Mouse (Mus musculus) embryonic facial prominence, embryonic 10.5 days (tissue): ENCODE results near the gene Plcl1. TPM values are rescaled to one million over a fixed set of nuclear protein-coding genes. Genes with fewer than 3 reads are reported as not detected.

Experiments used
- DNase-seq: peaks from one replicate; pipeline ENCODE4 v3.0.0-alpha.2; 2017; ENCODE audit warnings: low spot score
- H3K27ac ChIP-seq: fragments of 300-500 bp; sonication (generic); replicated peaks from 2 replicates; pipeline ENCODE4 v1.5.1; 2016; ENCODE audit warnings: mild to moderate bottlenecking
- H3K27me3 ChIP-seq: fragments of 300-500 bp; sonication (generic); replicated peaks from 2 replicates; pipeline ENCODE4 v1.6.1; 2016; ENCODE audit warnings: low read depth, mild to moderate bottlenecking; ENCODE audit not compliant: poor library complexity, severe bottlenecking
- H3K36me3 ChIP-seq: fragments of 300-500 bp; sonication (generic); replicated peaks from 2 replicates; pipeline ENCODE4 v1.6.1; 2016; ENCODE audit warnings: mild to moderate bottlenecking, moderate library complexity
- H3K4me1 ChIP-seq: fragments of 300-500 bp; sonication (generic); 2 replicates; pipeline ENCODE4 v1.6.1; 2016
- H3K4me3 ChIP-seq: fragments of 300-500 bp; sonication (generic); 2 replicates; pipeline ENCODE4 v1.5.1; 2016; ENCODE audit warnings: mild to moderate bottlenecking, moderate library complexity
- H3K9me3 ChIP-seq: fragments of 300-500 bp; sonication (generic); 2 replicates; pipeline ENCODE4 v1.6.1; 2016; ENCODE audit warnings: mild to moderate bottlenecking
- WGBS: fragments of 180-500 bp; shearing (Covaris S2); methylation state at CpG from one replicate; pipeline ENCODE4 v1.1.7; 2016; 5-methylcytosine and 5-hydroxymethylcytosine counted together
- polyA plus RNA-seq: library from polyadenylated mRNA; unstranded; fragments of >200 nt; fragmentation: Nextera tagmentation; extraction: Ambion mirVana; gene quantifications from 2 replicates; pipeline ENCODE4 v1.2.1, GENCODE M21; 2016

Plcl1 gene
- polyA plus RNA-seq, 1 experiment from 2014 or later: 0.81 TPM

DNA sequence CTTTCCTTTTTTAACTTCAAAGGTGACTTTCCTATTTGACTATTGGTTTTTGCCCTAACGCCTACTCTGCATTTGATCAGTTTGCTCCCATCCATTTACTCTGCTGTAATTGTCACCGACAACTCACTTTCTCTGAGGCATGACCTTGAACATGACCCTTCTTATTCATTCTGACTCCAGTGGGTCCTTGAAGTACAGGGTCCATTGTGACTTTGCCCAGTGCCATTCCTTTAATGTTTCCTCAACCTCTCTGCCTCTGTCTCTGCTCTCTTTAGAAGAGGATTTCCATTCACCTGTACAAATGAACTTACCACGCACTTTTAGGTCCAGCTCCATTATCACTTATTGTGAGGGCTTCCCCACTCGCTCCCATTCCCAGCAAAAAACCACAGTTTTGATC lies 199.7 kb downstream of the Plcl1 start:
- Histone ChIP-seq H3K4me1 (no peaks in the 10 kb centered on the region), H3K9me3 (no peaks in the 10 kb centered on the region), H3K27ac (no peak overlapping the region), H3K27me3 (no peaks in the 10 kb centered on the region), H3K36me3 (no peaks in the 10 kb centered on the region), H3K4me3 (no peak overlapping the region)
- 80% methylated on average over 4 of the region's 4 CpGs for WGBS
- no peak for DNase-seq

DNA sequence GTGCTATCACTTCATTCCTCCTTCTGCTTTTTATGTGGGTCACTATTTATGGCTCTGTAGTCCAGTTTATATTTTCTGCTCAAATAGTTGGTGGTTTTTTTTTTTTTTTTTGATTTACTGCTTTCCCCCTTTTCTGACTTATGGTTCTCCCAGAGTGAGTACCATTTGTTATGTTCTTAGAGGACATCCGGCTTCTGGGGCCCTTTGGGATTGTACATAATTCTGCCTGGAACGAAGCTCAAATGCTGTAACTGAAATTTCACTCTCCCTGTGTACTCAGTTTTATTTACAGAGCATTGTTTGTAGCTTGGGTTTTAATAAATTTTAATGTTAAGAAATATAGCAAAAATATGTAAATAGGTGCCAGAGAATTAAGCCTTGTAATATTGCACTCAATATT lies 200.2 kb downstream of the Plcl1 start:
- H3K27ac ChIP-seq: no peak overlapping the region
- WGBS: 88% methylated on average over 2 of the region's 2 CpGs
- no peak overlapping the region for H3K4me3 ChIP-seq
- H3K36me3 ChIP-seq: no peaks in the 10 kb centered on the region
- no peak for DNase-seq
- H3K9me3 ChIP-seq: no peaks in the 10 kb centered on the region
- no peaks in the 10 kb centered on the region for H3K4me1 ChIP-seq
- H3K27me3 ChIP-seq: no peaks in the 10 kb centered on the region

DNA sequence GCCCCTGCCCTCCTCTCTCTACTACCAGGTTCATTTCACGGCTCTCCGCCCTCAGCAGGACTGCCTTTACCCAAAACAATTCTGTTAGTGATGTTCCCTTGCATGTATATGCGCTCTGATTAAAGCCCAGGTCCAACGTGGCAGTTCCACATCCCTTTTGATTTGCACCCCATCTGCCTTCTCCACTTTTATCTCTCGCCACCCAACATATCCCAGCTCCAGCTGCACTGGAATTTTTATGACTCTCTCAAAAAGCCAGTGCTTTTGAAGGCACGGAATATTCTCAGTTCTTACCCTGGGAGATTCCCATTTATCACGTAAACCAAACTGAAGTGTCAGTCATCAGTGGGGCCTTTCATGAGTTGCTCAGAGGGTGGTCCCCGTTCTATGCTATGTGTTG lies 200.7 kb downstream of the Plcl1 start:
- no peaks in the 10 kb centered on the region for H3K27me3 ChIP-seq
- 82% methylated on average over 8 of the region's 8 CpGs for WGBS
- DNase-seq: no peak
- H3K4me3 ChIP-seq: no peak overlapping the region
- no peaks in the 10 kb centered on the region for H3K9me3 ChIP-seq
- no peaks in the 10 kb centered on the region for H3K4me1 ChIP-seq
- no peaks in the 10 kb centered on the region for H3K36me3 ChIP-seq
- H3K27ac ChIP-seq: no peak overlapping the region

DNA sequence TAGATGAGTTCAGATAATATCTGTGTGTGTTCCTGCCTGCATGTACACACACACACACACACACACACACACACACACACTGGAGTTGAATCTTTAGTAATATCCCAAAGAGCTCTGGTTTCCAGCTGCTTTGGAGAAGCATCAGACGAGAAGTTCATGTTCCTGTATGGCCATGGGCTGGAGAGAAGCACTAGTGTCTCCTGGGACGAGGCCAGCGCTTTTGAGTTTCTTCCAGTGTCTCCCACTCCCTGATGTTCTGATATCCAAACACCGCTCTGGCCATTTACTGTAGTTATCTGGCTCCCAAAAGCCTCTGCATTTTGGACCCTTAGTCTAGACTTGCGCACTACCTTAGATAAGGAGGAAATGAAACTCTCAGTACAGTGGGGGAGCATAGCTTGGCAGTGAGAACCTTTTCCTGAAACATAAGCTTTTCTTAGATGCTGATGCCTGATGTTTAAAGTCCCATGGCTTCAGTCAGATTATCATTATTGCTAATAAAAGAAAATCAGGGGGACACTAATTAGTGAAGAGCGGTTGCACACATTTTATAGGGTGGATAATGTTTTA lies 207.1 kb downstream of the Plcl1 start:
- Histone ChIP-seq H3K36me3 (no peaks in the 10 kb centered on the region), H3K27ac (no peak overlapping the region), H3K9me3 (no peaks in the 10 kb centered on the region), H3K27me3 (no peaks in the 10 kb centered on the region), H3K4me3 (no peak overlapping the region), H3K4me1 (no peaks in the 10 kb centered on the region)
- DNase-seq: no peak
- WGBS: 91% methylated on average over 6 of the region's 6 CpGs

DNA sequence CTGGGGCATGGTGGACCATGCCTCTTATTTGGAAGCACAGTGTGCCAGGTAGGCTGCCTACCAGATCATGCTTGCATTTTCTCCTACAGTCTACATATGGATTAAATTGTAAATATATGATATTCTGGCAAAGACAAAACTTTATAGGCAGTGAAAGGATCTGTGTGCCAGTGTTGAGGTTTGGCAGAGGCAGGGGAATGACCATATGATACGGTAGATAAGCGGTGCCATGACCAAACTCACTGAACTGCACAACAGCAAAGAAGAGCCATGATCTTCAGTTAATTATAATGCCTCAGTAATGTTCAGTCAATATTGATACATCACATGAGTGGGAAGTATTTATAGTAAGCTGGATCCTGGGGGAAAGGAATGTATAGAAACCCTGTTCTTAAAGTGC lies 212.1 kb downstream of the Plcl1 start:
- 97% methylated on average over 2 of the region's 2 CpGs for WGBS
- no peak overlapping the region for H3K4me3 ChIP-seq
- no peaks in the 10 kb centered on the region for H3K9me3 ChIP-seq
- peaks cover 8% of the 10 kb centered on the region for H3K4me1 ChIP-seq
- DNase-seq: no peak
- H3K27me3 ChIP-seq: no peaks in the 10 kb centered on the region
- H3K36me3 ChIP-seq: no peaks in the 10 kb centered on the region
- H3K27ac ChIP-seq: no peak overlapping the region

DNA sequence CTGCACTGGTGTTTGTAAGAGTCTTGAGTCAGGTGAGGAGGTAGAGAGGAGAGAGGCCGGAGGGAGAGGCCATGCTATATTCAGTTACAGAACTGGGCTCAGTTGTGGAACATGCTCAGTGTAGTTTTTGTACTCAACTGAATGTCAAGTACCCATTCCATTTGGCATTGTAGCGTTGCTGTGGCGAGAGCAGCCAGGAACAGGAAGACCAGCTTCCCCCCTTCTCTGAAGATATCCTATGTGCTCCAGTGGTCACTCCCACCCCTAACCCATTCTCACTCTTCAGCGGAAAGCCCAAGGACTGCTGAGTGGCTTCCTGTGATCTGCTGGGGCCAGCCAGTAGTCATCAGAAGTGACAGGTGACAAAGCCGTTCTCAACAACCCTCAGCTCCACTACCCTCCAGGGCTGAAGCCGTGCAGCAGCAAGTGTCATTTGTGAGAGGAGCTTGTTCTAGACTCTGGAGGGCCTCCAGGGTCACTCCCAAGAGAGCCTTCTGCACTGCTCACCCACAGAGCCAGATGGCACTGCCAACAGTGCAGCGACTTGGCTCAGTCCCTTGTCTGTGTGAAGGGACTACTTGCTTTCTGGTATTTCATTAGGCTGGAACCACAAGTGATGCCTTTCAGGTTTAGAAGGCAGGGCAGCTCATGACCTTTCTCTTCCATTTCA lies 213.0 kb downstream of the Plcl1 start:
- no peak for DNase-seq
- H3K9me3 ChIP-seq: no peaks in the 10 kb centered on the region
- no peak overlapping the region for H3K4me3 ChIP-seq
- H3K36me3 ChIP-seq: no peaks in the 10 kb centered on the region
- WGBS: 65% methylated on average over 7 of the region's 7 CpGs
- H3K27me3 ChIP-seq: no peaks in the 10 kb centered on the region
- H3K4me1 ChIP-seq: peaks cover 8% of the 10 kb centered on the region
- no peak overlapping the region for H3K27ac ChIP-seq

DNA sequence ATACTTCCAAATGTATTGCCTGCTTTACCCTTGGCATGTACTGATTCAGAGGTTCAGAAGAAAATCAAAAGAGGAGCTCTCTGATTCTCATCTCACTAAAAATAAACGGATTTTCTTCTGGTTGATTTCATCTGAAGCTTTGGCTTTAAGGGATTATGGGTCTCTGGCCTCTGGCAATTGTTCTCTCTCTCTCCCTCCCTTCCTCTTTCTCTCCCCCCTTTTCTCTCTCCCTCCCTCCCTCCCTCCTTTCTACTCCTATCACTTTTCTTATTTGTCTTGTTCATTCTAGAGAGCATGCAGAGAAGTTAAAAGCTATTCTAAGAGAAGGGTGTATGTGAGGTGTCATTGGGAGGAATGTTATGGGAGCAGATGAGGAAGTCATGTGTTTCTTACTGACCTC lies 225.8 kb downstream of the Plcl1 start:
- no peaks in the 10 kb centered on the region for H3K36me3 ChIP-seq
- DNase-seq: no peak
- no peaks in the 10 kb centered on the region for H3K9me3 ChIP-seq
- H3K27ac ChIP-seq: no peak overlapping the region
- H3K4me1 ChIP-seq: 0 out of 2 replicates have a peak, but pooled peaks cover 2% of the 10 kb centered on the region
- 25% methylated on average over 1 of the region's 1 CpGs for WGBS
- no peaks in the 10 kb centered on the region for H3K27me3 ChIP-seq
- H3K4me3 ChIP-seq: no peak overlapping the region

DNA sequence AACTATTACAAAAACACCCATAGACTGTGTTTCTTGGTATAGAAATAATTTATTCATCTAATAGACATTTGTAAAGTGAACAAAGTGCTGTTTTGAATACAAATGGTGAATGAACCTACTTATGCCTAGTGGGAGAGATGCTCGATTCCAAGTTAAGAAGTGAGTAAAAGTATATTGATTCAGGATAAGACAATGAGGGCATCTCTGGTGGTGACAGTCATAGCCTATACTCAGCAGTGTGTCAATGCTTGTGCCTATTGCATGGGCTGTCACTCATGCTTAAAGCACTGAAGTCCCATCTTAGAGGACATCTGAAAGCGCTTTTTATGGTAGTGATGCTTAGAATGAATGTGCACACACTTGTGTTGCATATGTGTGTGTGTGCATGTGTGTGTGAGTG lies 226.3 kb downstream of the Plcl1 start:
- Histone ChIP-seq H3K27me3 (no peaks in the 10 kb centered on the region), H3K36me3 (no peaks in the 10 kb centered on the region), H3K9me3 (no peaks in the 10 kb centered on the region), H3K4me3 (no peak overlapping the region), H3K4me1 (0 out of 2 replicates have a peak, but pooled peaks cover 2% of the 10 kb centered on the region), H3K27ac (no peak overlapping the region)
- no peak for DNase-seq
- WGBS: 78% methylated on average over 2 of the region's 2 CpGs

DNA sequence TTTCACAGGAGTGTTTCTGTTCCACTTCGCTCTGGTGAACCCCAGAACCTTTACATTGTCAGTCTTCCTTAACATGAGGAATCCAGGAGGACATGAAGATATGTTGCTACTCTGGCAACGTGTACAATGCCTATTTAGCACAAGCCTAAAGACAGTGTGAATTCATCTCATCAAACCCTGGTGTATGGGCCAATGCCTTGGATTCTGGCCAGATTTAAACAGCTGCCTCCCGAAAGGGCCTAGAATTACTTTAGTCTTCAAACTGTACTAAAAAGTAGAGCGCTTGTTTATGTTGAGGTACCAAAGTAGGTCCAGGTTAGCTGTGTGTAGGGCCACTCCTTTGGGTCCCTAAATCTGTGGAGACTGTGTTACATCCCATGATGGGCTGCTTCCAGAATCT lies 227.6 kb downstream of the Plcl1 start:
- Histone ChIP-seq H3K36me3 (no peaks in the 10 kb centered on the region), H3K4me3 (no peak overlapping the region), H3K27me3 (no peaks in the 10 kb centered on the region), H3K27ac (no peak overlapping the region), H3K4me1 (0 out of 2 replicates have a peak, but pooled peaks cover 2% of the 10 kb centered on the region), H3K9me3 (no peaks in the 10 kb centered on the region)
- 91% methylated on average over 4 of the region's 4 CpGs for WGBS
- no peak for DNase-seq

DNA sequence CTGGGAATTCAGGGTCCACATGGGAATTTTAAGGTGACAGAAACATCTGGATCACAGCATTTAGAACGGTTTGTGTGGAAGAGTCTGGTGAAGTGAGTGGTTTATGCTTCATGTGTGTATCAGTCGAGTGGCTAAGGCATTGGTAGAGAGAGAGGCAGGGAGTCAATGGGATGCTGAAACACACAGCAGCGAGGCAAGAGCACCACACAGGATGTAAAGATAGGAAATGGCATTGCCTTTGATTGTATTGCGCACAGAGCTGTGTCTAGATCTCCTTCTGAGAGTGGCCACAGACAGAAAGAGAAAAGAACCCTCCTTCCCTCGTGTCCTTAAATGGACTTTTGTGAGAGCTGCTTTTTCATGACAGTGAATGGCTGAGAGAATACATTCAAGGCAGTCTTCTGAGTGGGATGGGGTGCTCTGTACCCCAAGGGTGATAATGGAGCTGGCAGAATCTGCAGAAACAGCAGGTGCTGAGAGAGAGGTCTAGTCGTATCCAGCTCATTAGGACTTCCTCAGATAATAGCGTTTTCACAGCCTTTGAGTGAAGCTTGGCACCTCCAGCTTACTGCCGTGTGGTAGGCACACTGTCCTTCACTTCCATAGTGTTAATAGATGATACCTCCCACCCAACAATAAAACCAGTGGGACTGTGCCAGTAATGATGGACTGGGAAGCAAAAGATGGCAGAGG lies 253.9 kb downstream of the Plcl1 start:
- Histone ChIP-seq H3K4me3 (no peak overlapping the region), H3K27ac (no peak overlapping the region), H3K9me3 (no peaks in the 10 kb centered on the region), H3K27me3 (peaks cover 5% of the 10 kb centered on the region), H3K36me3 (no peaks in the 10 kb centered on the region), H3K4me1 (no peaks in the 10 kb centered on the region)
- DNase-seq: no peak
- WGBS: 81% methylated on average over 8 of the region's 8 CpGs

DNA sequence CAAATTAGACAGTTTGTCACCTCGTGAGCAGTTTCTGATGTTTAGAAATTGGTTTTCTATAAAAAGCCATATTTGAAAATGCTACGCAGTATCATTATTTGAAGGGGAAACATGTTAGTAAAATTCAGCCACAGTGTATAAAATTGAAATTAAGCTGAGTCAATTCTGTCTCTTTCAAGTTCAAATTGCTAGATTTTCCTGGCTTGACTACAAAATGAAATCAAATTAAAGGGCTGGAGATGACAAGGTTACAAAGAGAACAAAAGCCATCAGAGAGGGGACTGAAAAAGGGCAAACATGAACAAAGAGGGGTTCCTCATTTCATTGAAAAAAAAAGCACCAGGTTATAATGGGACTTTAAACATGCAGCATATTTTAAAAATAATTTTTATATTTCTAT lies 255.7 kb downstream of the Plcl1 start:
- Histone ChIP-seq H3K27ac (no peak overlapping the region), H3K36me3 (no peaks in the 10 kb centered on the region), H3K4me1 (peaks cover 7% of the 10 kb centered on the region), H3K27me3 (peaks cover 8% of the 10 kb centered on the region), H3K4me3 (no peak overlapping the region), H3K9me3 (no peaks in the 10 kb centered on the region)
- WGBS: 86% methylated on average over 2 of the region's 2 CpGs
- DNase-seq: no peak

DNA sequence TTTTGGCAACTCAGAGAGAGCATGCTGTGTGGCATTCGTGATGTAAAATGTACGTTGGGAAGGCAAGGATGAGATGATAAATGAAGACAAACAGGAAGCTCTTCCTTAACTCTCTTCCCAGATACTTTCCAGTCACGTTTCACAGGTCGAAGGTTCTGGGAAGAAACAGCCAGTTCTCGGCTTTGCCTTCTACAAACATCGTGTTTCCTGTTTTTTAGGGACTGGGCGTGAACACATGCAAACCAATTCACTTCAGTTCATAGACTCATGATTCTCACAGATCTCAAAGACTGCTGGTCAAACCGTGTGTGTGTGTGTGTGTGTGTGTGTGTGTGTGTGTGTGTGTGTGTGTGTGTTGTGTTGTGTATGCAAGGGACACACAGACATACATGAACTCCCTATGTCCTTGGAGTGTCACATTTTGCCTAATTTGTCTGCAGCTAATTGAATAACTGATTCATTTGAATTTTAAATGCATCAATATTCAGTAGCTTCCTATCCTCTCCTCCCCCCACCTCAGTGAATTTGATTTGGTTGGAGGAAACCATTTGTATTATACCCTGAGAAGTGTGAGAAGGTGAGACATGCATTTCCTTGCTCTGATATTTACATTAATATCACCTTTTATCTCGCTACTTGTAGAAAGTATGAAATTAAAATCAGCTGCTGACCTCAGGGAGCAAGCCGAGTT lies 259.6 kb downstream of the Plcl1 start:
- no peak for DNase-seq
- Histone ChIP-seq H3K4me1 (peaks cover 13% of the 10 kb centered on the region), H3K27ac (no peak overlapping the region), H3K36me3 (no peaks in the 10 kb centered on the region), H3K9me3 (no peaks in the 10 kb centered on the region), H3K4me3 (no peak overlapping the region), H3K27me3 (peaks cover 8% of the 10 kb centered on the region)
- WGBS: 68% methylated on average over 10 of the region's 10 CpGs
